Mouse (Mus musculus): ENCODE measurements at regions not wholly inside any gene's neighbourhood (a gene's known extent, or its start where the extent isn't known, plus 50 kb on each side); places are given as distances from the start of the nearest gene placed in this dataset.

DNA sequence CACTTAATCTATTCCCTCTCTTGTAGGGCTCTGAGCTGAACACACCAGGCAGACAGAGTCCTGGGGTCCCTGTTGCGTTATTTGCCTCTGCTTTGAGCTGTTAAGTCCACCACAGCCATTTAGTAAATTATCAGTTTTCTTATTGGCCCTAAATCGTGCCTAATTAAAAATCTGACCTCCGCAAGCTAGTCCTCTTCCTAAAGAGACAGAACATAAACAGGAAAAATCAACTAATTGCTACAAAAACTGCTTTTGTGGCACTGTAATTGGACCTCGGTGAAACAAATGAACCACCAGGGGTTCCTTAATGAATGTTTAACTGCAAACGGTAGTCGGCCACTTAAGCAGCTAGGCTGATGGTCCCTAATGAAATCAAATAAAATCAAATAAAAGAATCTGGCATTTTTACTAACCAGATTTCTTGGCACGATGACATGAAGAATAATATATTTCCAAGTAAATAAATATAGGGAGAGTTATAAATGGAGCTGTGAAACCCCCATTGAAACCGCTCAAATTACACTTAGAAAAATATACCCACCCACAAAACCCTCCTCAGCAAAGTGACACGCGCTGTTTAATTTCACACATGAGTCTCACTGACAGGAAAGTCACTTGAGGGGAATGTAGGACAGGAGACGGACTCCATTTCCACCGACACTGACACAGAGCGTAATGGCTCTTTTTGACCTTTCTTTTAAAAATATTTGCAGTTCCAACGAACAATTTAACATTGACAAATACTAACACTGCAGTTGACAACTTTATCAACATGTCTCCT lies 451.0 kb upstream of the Slc35b3 start:
- no peak for TF ChIP-seq CTCF (IDR thresholded peaks at IDR 0.05 in 2 of 3, conservative IDR thresholded peaks at IDR 0.05 in 1 of 3; ENCODE audit: control insufficient read depth in 1 of 3, insufficient read depth in 1 of 3, low read depth in 2 of 3, low read length in 3 of 3, poor library complexity in 1 of 3, severe bottlenecking in 1 of 3)
- TF ChIP-seq POLR2A (IDR thresholded peaks at IDR 0.05; ENCODE audit: control insufficient read depth in 1 of 2, insufficient read depth in 1 of 2, low read depth in 1 of 2, low read length in 2 of 2, poor library complexity in 1 of 2), result no peak
- TF ChIP-seq TAL1 (IDR thresholded peaks at IDR 0.05; ENCODE audit: low read length), result no peak
- TF ChIP-seq NRF1 (IDR thresholded peaks at IDR 0.05; ENCODE audit: insufficient read depth, low read depth, low read length, poor library complexity, severe bottlenecking), result no peak
- TF ChIP-seq EP300 (IDR thresholded peaks at IDR 0.05; ENCODE audit: low read depth in 1 of 2, low read length in 2 of 2), result no peak
